Mouse (Mus musculus) thymus, postnatal 36 days (tissue): ENCODE data around the gene Aig1.
A peak's percentile ranks its signal among the peaks of the same experiment; 100 is the strongest.

Experiments used
- DNase-seq, 2 experiments: peaks; one replicate each; pipeline ENCODE4 v3.0.0; 2022; ENCODE audit warnings: mixed read lengths in 2 of 2

Gene Aig1

GRCm38 (mm10) chr10:13696326-13696725 lies 172.5 kb downstream of the Aig1 start:
- DNase-seq = no peak

GRCm38 (mm10) chr10:13693276-13693675 lies 175.5 kb downstream of the Aig1 start:
- no peak for DNase-seq

GRCm38 (mm10) chr10:13690773-13691172 lies 178.0 kb downstream of the Aig1 start:
- DNase-seq = no peak

GRCm38 (mm10) chr10:13689841-13690590 lies 178.8 kb downstream of the Aig1 start:
- DNase-seq = no peak

GRCm38 (mm10) chr10:13688386-13689120 lies 180.2 kb downstream of the Aig1 start:
- DNase-seq = no peak

GRCm38 (mm10) chr10:13687182-13687810 lies 181.5 kb downstream of the Aig1 start:
- no peak for DNase-seq

- DNase-seq = no peak
Measured at GRCm38 (mm10) chr10:13686127-13686526, 182.7 kb downstream of the Aig1 start.

GRCm38 (mm10) chr10:13685366-13685765 lies 183.4 kb downstream of the Aig1 start:
- no peak for DNase-seq

- no peak for DNase-seq
Measured at GRCm38 (mm10) chr10:13684452-13684851, 184.3 kb downstream of the Aig1 start.

- DNase-seq = peak; percentile 4 to 9
Measured at GRCm38 (mm10) chr10:13682565-13682964, 186.2 kb downstream of the Aig1 start.

GRCm38 (mm10) chr10:13677440-13677839 lies 191.3 kb downstream of the Aig1 start:
- no peak for DNase-seq

GRCm38 (mm10) chr10:13675033-13675379 lies 193.8 kb downstream of the Aig1 start:
- no peak for DNase-seq

GRCm38 (mm10) chr10:13674304-13675032 lies 194.3 kb downstream of the Aig1 start:
- no peak for DNase-seq

GRCm38 (mm10) chr10:13667166-13667696 lies 201.5 kb downstream of the Aig1 start:
- DNase-seq = no peak

GRCm38 (mm10) chr10:13663476-13663875 lies 205.3 kb downstream of the Aig1 start:
- DNase-seq = no peak

GRCm38 (mm10) chr10:13659778-13660177 lies 209.0 kb downstream of the Aig1 start:
- DNase-seq = no peak

GRCm38 (mm10) chr10:13653739-13654462 lies 214.9 kb downstream of the Aig1 start:
- DNase-seq = no peak

GRCm38 (mm10) chr10:13653326-13653725 lies 215.5 kb downstream of the Aig1 start:
- no peak for DNase-seq

GRCm38 (mm10) chr10:13652061-13652460 lies 216.7 kb downstream of the Aig1 start:
- DNase-seq = no peak

- DNase-seq = peak; percentile 21 to 40
Measured at GRCm38 (mm10) chr10:13641750-13642149, 227.0 kb downstream of the Aig1 start.

- no peak for DNase-seq
Measured at GRCm38 (mm10) chr10:13631796-13632195, 237.0 kb downstream of the Aig1 start.

- DNase-seq = no peak
Measured at GRCm38 (mm10) chr10:13623735-13624134, 245.0 kb downstream of the Aig1 start.
